Mouse (Mus musculus): ENCODE results near the gene Sox8. TPM values are rescaled to one million over a fixed set of nuclear protein-coding genes. Genes with fewer than 3 reads are reported as not detected.
A peak's percentile ranks its signal among the peaks of the same experiment; 100 is the strongest.

Gene Sox8
- polyA plus RNA-seq, 1 experiment = 0.70 TPM

- no peaks in the 10 kb centered on the region for H3K36me3 ChIP-seq (ENCODE audit: control insufficient read depth, insufficient read depth, low read length)
- H3K4me1 ChIP-seq (ENCODE audit: control insufficient read depth, insufficient read depth, low read length) = no peaks in the 10 kb centered on the region
- TF ChIP-seq POLR2A (IDR thresholded peaks at IDR 0.05; ENCODE audit: low read depth, low read length) (no peak), CTCF (conservative IDR thresholded peaks at IDR 0.05; ENCODE audit: insufficient read depth, insufficient read length, low read depth, low read length) (no peak)
- 66% methylated on average over 10 of the region's 10 CpGs for WGBS
- DNase-seq = no peak
- H3K27ac ChIP-seq (ENCODE audit: insufficient read depth, low read depth, low read length) = no peak overlapping the region
- H3K27me3 ChIP-seq (replicated peaks; ENCODE audit: control insufficient read depth, insufficient read depth, low read length) = no peaks in the 10 kb centered on the region
- H3K4me3 ChIP-seq (ENCODE audit: insufficient read depth, low read depth, low read length) = no peak overlapping the region
These were observed 38.5 kb upstream of the Sox8 start for GRCm38 (mm10) chr17:25608821-25609505.

GRCm38 (mm10) chr17:25608137-25608785, 37.8 kb upstream of the Sox8 start:
- no peak overlapping the region for H3K4me3 ChIP-seq (ENCODE audit: insufficient read depth, low read depth, low read length)
- no peaks in the 10 kb centered on the region for H3K36me3 ChIP-seq (ENCODE audit: control insufficient read depth, insufficient read depth, low read length)
- TF ChIP-seq POLR2A (IDR thresholded peaks at IDR 0.05; ENCODE audit: low read depth, low read length) = no peak
- no peak for TF ChIP-seq CTCF (conservative IDR thresholded peaks at IDR 0.05; ENCODE audit: insufficient read depth, insufficient read length, low read depth, low read length)
- 88% methylated on average over 11 of the region's 11 CpGs for WGBS
- H3K4me1 ChIP-seq (ENCODE audit: control insufficient read depth, insufficient read depth, low read length) = no peaks in the 10 kb centered on the region
- H3K27ac ChIP-seq (ENCODE audit: insufficient read depth, low read depth, low read length) = no peak overlapping the region
- DNase-seq = no peak
- H3K27me3 ChIP-seq (replicated peaks; ENCODE audit: control insufficient read depth, insufficient read depth, low read length) = no peaks in the 10 kb centered on the region

GRCm38 (mm10) chr17:25604234-25604633, 33.7 kb upstream of the Sox8 start:
- DNase-seq = peak; percentile 12

GRCm38 (mm10) chr17:25602366-25602765, 31.9 kb upstream of the Sox8 start:
- TF ChIP-seq CTCF (conservative IDR thresholded peaks at IDR 0.05; ENCODE audit: insufficient read depth, insufficient read length, low read depth, low read length) = no peak
- DNase-seq = no peak
- 83% methylated on average over 8 of the region's 8 CpGs for WGBS
- no peaks in the 10 kb centered on the region for H3K27me3 ChIP-seq (replicated peaks; ENCODE audit: control insufficient read depth, insufficient read depth, low read length)
- no peak overlapping the region for H3K27ac ChIP-seq (ENCODE audit: insufficient read depth, low read depth, low read length)
- H3K4me1 ChIP-seq (ENCODE audit: control insufficient read depth, insufficient read depth, low read length) = no peaks in the 10 kb centered on the region
- H3K36me3 ChIP-seq (ENCODE audit: control insufficient read depth, insufficient read depth, low read length) = no peaks in the 10 kb centered on the region
- no peak overlapping the region for H3K4me3 ChIP-seq (ENCODE audit: insufficient read depth, low read depth, low read length)

More at GRCm38 (mm10) chr17:25604234-25604633, 33.7 kb upstream of the Sox8 start:
- 42% methylated on average over 5 of the region's 5 CpGs for WGBS
- Histone ChIP-seq H3K27ac (ENCODE audit: insufficient read depth, low read depth, low read length) (no peak overlapping the region), H3K4me3 (ENCODE audit: insufficient read depth, low read depth, low read length) (no peak overlapping the region), H3K27me3 (replicated peaks; ENCODE audit: control insufficient read depth, insufficient read depth, low read length) (no peaks in the 10 kb centered on the region), H3K4me1 (ENCODE audit: control insufficient read depth, insufficient read depth, low read length) (no peaks in the 10 kb centered on the region), H3K36me3 (ENCODE audit: control insufficient read depth, insufficient read depth, low read length) (no peaks in the 10 kb centered on the region)
- TF ChIP-seq CTCF (conservative IDR thresholded peaks at IDR 0.05; ENCODE audit: insufficient read depth, insufficient read length, low read depth, low read length) (no peak), POLR2A (IDR thresholded peaks at IDR 0.05; ENCODE audit: low read depth, low read length) (no peak)

GRCm38 (mm10) chr17:25597537-25597936, 27.1 kb upstream of the Sox8 start:
- Histone ChIP-seq H3K4me3 (ENCODE audit: insufficient read depth, low read depth, low read length) (no peak overlapping the region), H3K27ac (ENCODE audit: insufficient read depth, low read depth, low read length) (no peak overlapping the region), H3K27me3 (replicated peaks; ENCODE audit: control insufficient read depth, insufficient read depth, low read length) (no peaks in the 10 kb centered on the region), H3K36me3 (ENCODE audit: control insufficient read depth, insufficient read depth, low read length) (no peaks in the 10 kb centered on the region), H3K4me1 (ENCODE audit: control insufficient read depth, insufficient read depth, low read length) (no peaks in the 10 kb centered on the region)
- WGBS = 77% methylated on average over 3 of the region's 3 CpGs
- TF ChIP-seq CTCF (conservative IDR thresholded peaks at IDR 0.05; ENCODE audit: insufficient read depth, insufficient read length, low read depth, low read length) (no peak), POLR2A (IDR thresholded peaks at IDR 0.05; ENCODE audit: low read depth, low read length) (no peak)
- DNase-seq = no peak

GRCm38 (mm10) chr17:25595495-25595894, 25.0 kb upstream of the Sox8 start:
- 71% methylated on average over 5 of the region's 5 CpGs for WGBS
- H3K27me3 ChIP-seq (replicated peaks; ENCODE audit: control insufficient read depth, insufficient read depth, low read length) = no peaks in the 10 kb centered on the region
- TF ChIP-seq CTCF (conservative IDR thresholded peaks at IDR 0.05; ENCODE audit: insufficient read depth, insufficient read length, low read depth, low read length) (peak; percentile 58), POLR2A (IDR thresholded peaks at IDR 0.05; ENCODE audit: low read depth, low read length) (no peak)

GRCm38 (mm10) chr17:25593411-25594261, 23.1 kb upstream of the Sox8 start:
- no peak overlapping the region for H3K27ac ChIP-seq (ENCODE audit: insufficient read depth, low read depth, low read length)
- DNase-seq = peak; percentile 16

More at GRCm38 (mm10) chr17:25595495-25595894, 25.0 kb upstream of the Sox8 start:
- no peak for DNase-seq
- Histone ChIP-seq H3K4me3 (ENCODE audit: insufficient read depth, low read depth, low read length) (no peak overlapping the region), H3K36me3 (ENCODE audit: control insufficient read depth, insufficient read depth, low read length) (no peaks in the 10 kb centered on the region), H3K4me1 (ENCODE audit: control insufficient read depth, insufficient read depth, low read length) (no peaks in the 10 kb centered on the region), H3K27ac (ENCODE audit: insufficient read depth, low read depth, low read length) (no peak overlapping the region)

More at GRCm38 (mm10) chr17:25593411-25594261, 23.1 kb upstream of the Sox8 start:
- TF ChIP-seq POLR2A (IDR thresholded peaks at IDR 0.05; ENCODE audit: low read depth, low read length) (no peak), CTCF (conservative IDR thresholded peaks at IDR 0.05; ENCODE audit: insufficient read depth, insufficient read length, low read depth, low read length) (no peak)
- no peaks in the 10 kb centered on the region for H3K36me3 ChIP-seq (ENCODE audit: control insufficient read depth, insufficient read depth, low read length)
- H3K4me1 ChIP-seq (ENCODE audit: control insufficient read depth, insufficient read depth, low read length) = no peaks in the 10 kb centered on the region
- no peak overlapping the region for H3K4me3 ChIP-seq (ENCODE audit: insufficient read depth, low read depth, low read length)
- H3K27me3 ChIP-seq (replicated peaks; ENCODE audit: control insufficient read depth, insufficient read depth, low read length) = no peaks in the 10 kb centered on the region
- 56% methylated on average over 22 of the region's 22 CpGs for WGBS
